9 mouse cellular contexts compared by ENCODE assay signal in genomic region chr12:85974030-85974429, GRCm38 (mm10).
DNase-seq lines count a peak whose midpoint lies in the region; ATAC-seq and TF ChIP-seq lines count a peak whose summit lies in the region.
"Had no signal": no experiment of that assay in that cellular context is flagged by ENCODE, and none has a peak within 500 bp of the region (broad histone marks: within the 10 kb centered on the region; RNA-seq: fewer than 3 reads in every experiment).

No protein-coding gene starts in this region.

- peaks cover 64% of the 10 kb centered on the region for H3K4me1 ChIP-seq in megakaryocyte, embryonic 14.5 days
- H3K4me1 ChIP-seq: midbrain, embryonic 15.5 days had no signal

- peak overlapping the region; percentile 75 for H3K4me2 ChIP-seq in myocyte (ENCODE audit: low read depth)
- H3K4me2 ChIP-seq: midbrain, embryonic 15.5 days had no signal

- peak overlapping the region; percentile 40 for H3K4me3 ChIP-seq in megakaryocyte, embryonic 14.5 days (replicated peaks)
- no peak overlapping the region for H3K4me3 ChIP-seq in myocyte
- H3K4me3 ChIP-seq: midbrain, embryonic 15.5 days had no signal

- H3ac ChIP-seq in myocyte (ENCODE audit: control insufficient read depth, insufficient read length) = no peak overlapping the region

- no peak for DNase-seq in frontal cortex, postnatal 36 days (ENCODE audit: low spot score in 2 of 2)
- peak; percentile 37 to 56 for DNase-seq in heart, adult 9 months (ENCODE audit: low spot score in 2 of 2)
- DNase-seq in spleen, postnatal 14 days (ENCODE audit: low spot score in 2 of 2) = no peak
- DNase-seq in cerebellum, adult 9-10 months = no peak

- H3K79me2 ChIP-seq in myocyte (ENCODE audit: control insufficient read depth, insufficient read depth) = peaks cover 77% of the 10 kb centered on the region

- H3K27me3 ChIP-seq in megakaryocyte, embryonic 14.5 days (replicated peaks) = no peaks in the 10 kb centered on the region
- H3K27me3 ChIP-seq in myocyte (ENCODE audit: control insufficient read depth, insufficient read depth, insufficient read length) = no peaks in the 10 kb centered on the region
- H3K27me3 ChIP-seq: midbrain, embryonic 15.5 days had no signal

- TF ChIP-seq POLR2A in myocyte (IDR thresholded peaks at IDR 0.05; ENCODE audit: insufficient read length, low read depth) = peak; percentile 4

- peaks cover 28% of the 10 kb centered on the region for H3K36me3 ChIP-seq in megakaryocyte, embryonic 14.5 days (replicated peaks; ENCODE audit: low read length)
- no peaks in the 10 kb centered on the region for H3K36me3 ChIP-seq in myocyte (ENCODE audit: control insufficient read depth, insufficient read depth)
- H3K36me3 ChIP-seq: midbrain, embryonic 15.5 days had no signal

- H3K9me3 ChIP-seq in megakaryocyte, embryonic 14.5 days = no peaks in the 10 kb centered on the region
- H3K9me3 ChIP-seq: midbrain, embryonic 15.5 days had no signal

- ATAC-seq in frontal cortex, adult (ENCODE audit: low TSS enrichment) = peak; percentile 36; the same call in 1 of the 2 replicates
- no peak for ATAC-seq in megakaryocyte, adult 5-6 weeks (ENCODE audit: poor library complexity, severe bottlenecking)
- ATAC-seq: midbrain, embryonic 15.5 days had no signal

TF ChIP-seq in myocyte, 11 proteins besides CTCF, POLR2A, EP300 and RAD21:
- no peak for TF ChIP-seq E2F4 (IDR thresholded peaks at IDR 0.05; ENCODE audit: insufficient read depth)
- TF ChIP-seq USF1 (IDR thresholded peaks at IDR 0.05; ENCODE audit: low read depth) = peak; percentile 73
- TF ChIP-seq TCF3 (IDR thresholded peaks at IDR 0.05; ENCODE audit: insufficient read length, low read depth) = no peak
- peak; percentile 30 to 84 (median 55) for TF ChIP-seq MYOD1 (IDR thresholded peaks at IDR 0.05; ENCODE audit: control insufficient read depth in 1 of 3, insufficient read length in 2 of 3, low read depth in 2 of 3)
- peak; percentile 25 for TF ChIP-seq SRF (IDR thresholded peaks at IDR 0.05; ENCODE audit: control insufficient read depth, insufficient read length, low read depth)
- TF ChIP-seq MYOG (IDR thresholded peaks at IDR 0.05; ENCODE audit: control insufficient read depth in 1 of 3, insufficient read depth in 1 of 3, insufficient read length in 2 of 3, low read depth in 2 of 3) = peak; percentile 54 to 76 (median 60)
- peak; percentile 40 for TF ChIP-seq TCF12 (IDR thresholded peaks at IDR 0.05; ENCODE audit: insufficient read depth, poor library complexity, severe bottlenecking)
TF ChIP-seq in myocyte: peak in this region for 5.

Comparison
In these comparisons a context has a peak if more than half of its experiments do, and no peak if none do; other contexts are left out.
1. DNase-seq: peak in heart, adult 9 months (2 of 2); none in frontal cortex, postnatal 36 days (0 of 2), spleen, postnatal 14 days (0 of 2) and cerebellum, adult 9-10 months (single experiment).